Mouse (Mus musculus) intestine, embryonic 15.5 days (tissue): ENCODE measurements at regions not wholly inside any gene's neighbourhood (a gene's known extent, or its start where the extent isn't known, plus 50 kb on each side); places are given as distances from the start of the nearest gene placed in this dataset.

Experiments
- ATAC-seq: fragments of 200-750 bp; cut with Nextera tagmentation; 2 replicates; pipeline ENCODE4 v1.8.0; 2017; ENCODE audit warnings: moderate TSS enrichment, moderate library complexity
- H3K27ac ChIP-seq: fragments of 300-500 bp; sonication (generic); 2 replicates; pipeline ENCODE4 v1.5.1; 2015; ENCODE audit warnings: mild to moderate bottlenecking, inconsistent platforms
- H3K27me3 ChIP-seq: fragments of 300-500 bp; sonication (generic); replicated peaks from 2 replicates; pipeline ENCODE4 v1.6.1; 2015; ENCODE audit warnings: inconsistent platforms
- H3K36me3 ChIP-seq: fragments of 300-500 bp; sonication (generic); 2 replicates; pipeline ENCODE4 v1.6.1; 2015; ENCODE audit warnings: inconsistent platforms
- H3K4me1 ChIP-seq: fragments of 300-500 bp; sonication (generic); replicated peaks from 2 replicates; pipeline ENCODE4 v1.6.1; 2015; ENCODE audit warnings: inconsistent platforms
- H3K4me2 ChIP-seq: fragments of 300-500 bp; sonication (generic); replicated peaks from 2 replicates; pipeline ENCODE4 v1.6.1; 2015; ENCODE audit warnings: mild to moderate bottlenecking, inconsistent platforms
- H3K4me3 ChIP-seq: fragments of 300-500 bp; sonication (generic); replicated peaks from 2 replicates; pipeline ENCODE4 v1.5.1; 2015; ENCODE audit warnings: inconsistent platforms
- H3K9ac ChIP-seq: fragments of 300-500 bp; sonication (generic); 2 replicates; pipeline ENCODE4 v1.6.1; 2015; ENCODE audit warnings: inconsistent platforms
- H3K9me3 ChIP-seq: fragments of 300-500 bp; sonication (generic); 2 replicates; pipeline ENCODE4 v1.6.1; 2016; ENCODE audit warnings: inconsistent platforms
- WGBS: fragments of 180-500 bp; shearing (Covaris S2); methylation state at CpG from one replicate; pipeline ENCODE4 v1.1.7; 2015; 5-methylcytosine and 5-hydroxymethylcytosine counted together

GRCm38 (mm10) chr1:34642304-34642893, 62.9 kb downstream of the Amer3 start:
- no peaks in the 10 kb centered on the region for H3K4me1 ChIP-seq
- H3K9me3 ChIP-seq = no peaks in the 10 kb centered on the region
- H3K9ac ChIP-seq = no peak overlapping the region
- 0 out of 2 replicates have a peak, but pooled peaks have one; percentile 43 for ATAC-seq
- H3K27ac ChIP-seq = no peak overlapping the region
- H3K4me2 ChIP-seq = no peak overlapping the region
- 34% methylated on average over 13 of the region's 13 CpGs for WGBS
- H3K36me3 ChIP-seq = no peaks in the 10 kb centered on the region
- H3K4me3 ChIP-seq = no peak overlapping the region
- H3K27me3 ChIP-seq = 0 out of 2 replicates have a peak, but pooled peaks cover 3% of the 10 kb centered on the region

GRCm38 (mm10) chr1:34653963-34654644, 74.6 kb downstream of the Amer3 start:
- Histone ChIP-seq H3K36me3 (no peaks in the 10 kb centered on the region), H3K4me2 (no peak overlapping the region), H3K9me3 (no peaks in the 10 kb centered on the region), H3K27me3 (no peaks in the 10 kb centered on the region), H3K4me1 (no peaks in the 10 kb centered on the region), H3K9ac (no peak overlapping the region), H3K27ac (no peak overlapping the region), H3K4me3 (no peak overlapping the region)
- 86% methylated on average over 10 of the region's 10 CpGs for WGBS
- no peak for ATAC-seq

GRCm38 (mm10) chr1:34657481-34657880, 78.0 kb downstream of the Amer3 start:
- no peak overlapping the region for H3K27ac ChIP-seq
- no peaks in the 10 kb centered on the region for H3K36me3 ChIP-seq
- no peak overlapping the region for H3K9ac ChIP-seq
- H3K4me2 ChIP-seq = no peak overlapping the region
- no peak overlapping the region for H3K4me3 ChIP-seq
- no peaks in the 10 kb centered on the region for H3K9me3 ChIP-seq
- H3K4me1 ChIP-seq = no peaks in the 10 kb centered on the region
- ATAC-seq = no peak
- H3K27me3 ChIP-seq = no peaks in the 10 kb centered on the region

GRCm38 (mm10) chr1:34663875-34664547, 84.6 kb downstream of the Amer3 start:
- Histone ChIP-seq H3K36me3 (no peaks in the 10 kb centered on the region), H3K4me2 (no peak overlapping the region), H3K9ac (no peak overlapping the region), H3K27me3 (no peaks in the 10 kb centered on the region), H3K27ac (no peak overlapping the region), H3K4me1 (no peaks in the 10 kb centered on the region), H3K4me3 (no peak overlapping the region), H3K9me3 (no peaks in the 10 kb centered on the region)
- no peak for ATAC-seq
- 72% methylated on average over 4 of the region's 4 CpGs for WGBS

- no peaks in the 10 kb centered on the region for H3K9me3 ChIP-seq
- no peak overlapping the region for H3K27ac ChIP-seq
- no peak overlapping the region for H3K9ac ChIP-seq
- no peak overlapping the region for H3K4me3 ChIP-seq
- H3K4me2 ChIP-seq = no peak overlapping the region
- 82% methylated on average over 11 of the region's 11 CpGs for WGBS
- no peaks in the 10 kb centered on the region for H3K36me3 ChIP-seq
- ATAC-seq = no peak
- no peaks in the 10 kb centered on the region for H3K4me1 ChIP-seq
- no peaks in the 10 kb centered on the region for H3K27me3 ChIP-seq
Observed at GRCm38 (mm10) chr1:34664816-34665511, 85.5 kb downstream of the Amer3 start.

GRCm38 (mm10) chr1:34665512-34665854, 86.0 kb downstream of the Amer3 start:
- H3K4me1 ChIP-seq = no peaks in the 10 kb centered on the region
- no peak overlapping the region for H3K4me3 ChIP-seq
- no peaks in the 10 kb centered on the region for H3K36me3 ChIP-seq
- ATAC-seq = no peak
- H3K9ac ChIP-seq = no peak overlapping the region
- H3K9me3 ChIP-seq = no peaks in the 10 kb centered on the region
- no peak overlapping the region for H3K27ac ChIP-seq
- no peak overlapping the region for H3K4me2 ChIP-seq
- WGBS = 81% methylated on average over 5 of the region's 5 CpGs
- no peaks in the 10 kb centered on the region for H3K27me3 ChIP-seq

- no peak overlapping the region for H3K9ac ChIP-seq
- no peaks in the 10 kb centered on the region for H3K27me3 ChIP-seq
- H3K4me3 ChIP-seq = no peak overlapping the region
- H3K4me1 ChIP-seq = no peaks in the 10 kb centered on the region
- no peak for ATAC-seq
- no peak overlapping the region for H3K27ac ChIP-seq
- no peak overlapping the region for H3K4me2 ChIP-seq
- 82% methylated on average over 13 of the region's 13 CpGs for WGBS
- no peaks in the 10 kb centered on the region for H3K36me3 ChIP-seq
- H3K9me3 ChIP-seq = no peaks in the 10 kb centered on the region
Observed at GRCm38 (mm10) chr1:34666226-34666662, 86.8 kb downstream of the Amer3 start.

GRCm38 (mm10) chr1:34677105-34677741, 97.8 kb downstream of the Amer3 start:
- H3K4me1 ChIP-seq = peaks cover 12% of the 10 kb centered on the region
- H3K4me2 ChIP-seq = peak overlapping the region; percentile 96; the same call in 1 of the 2 replicates
- no peak overlapping the region for H3K4me3 ChIP-seq
- no peaks in the 10 kb centered on the region for H3K9me3 ChIP-seq
- peaks cover 31% of the 10 kb centered on the region for H3K27me3 ChIP-seq
- ATAC-seq = 0 out of 2 replicates have a peak, but pooled peaks have one; percentile 11
- H3K9ac ChIP-seq = no peak overlapping the region
- H3K36me3 ChIP-seq = no peaks in the 10 kb centered on the region
- no peak overlapping the region for H3K27ac ChIP-seq
- WGBS = 42% methylated on average over 12 of the region's 12 CpGs

GRCm38 (mm10) chr1:34677832-34678733, 98.6 kb downstream of the Amer3 start:
- Histone ChIP-seq H3K4me1 (peaks cover 12% of the 10 kb centered on the region), H3K9me3 (no peaks in the 10 kb centered on the region), H3K9ac (peak overlapping the region; percentile 39), H3K4me3 (peak overlapping the region; percentile 46), H3K27me3 (peaks cover 31% of the 10 kb centered on the region), H3K36me3 (no peaks in the 10 kb centered on the region), H3K4me2 (peak overlapping the region; percentile 96), H3K27ac (no peak overlapping the region)
- peak; percentile 84 for ATAC-seq
- WGBS = under 1% methylated on average over 56 of the region's 56 CpGs

GRCm38 (mm10) chr1:34678734-34679068, 99.2 kb downstream of the Amer3 start:
- 2% methylated on average over 9 of the region's 9 CpGs for whole genome bisulfite sequencing
- no peaks in the 10 kb centered on the region for H3K9me3 ChIP-seq
- peak overlapping the region; percentile 96 for H3K4me2 ChIP-seq
- peak; percentile 26; the same call in 1 of the 2 replicates for ATAC-seq
- H3K4me1 ChIP-seq = peaks cover 12% of the 10 kb centered on the region
- no peaks in the 10 kb centered on the region for H3K36me3 ChIP-seq
- H3K27ac ChIP-seq = no peak overlapping the region
- 0 out of 2 replicates have a peak overlapping the region, but pooled peaks have one; percentile 39 for H3K9ac ChIP-seq
- peak overlapping the region; percentile 46 for H3K4me3 ChIP-seq
- peaks cover 31% of the 10 kb centered on the region for H3K27me3 ChIP-seq

GRCm38 (mm10) chr1:34686539-34686938, 107.1 kb downstream of the Amer3 start:
- H3K36me3 ChIP-seq = no peaks in the 10 kb centered on the region
- no peaks in the 10 kb centered on the region for H3K9me3 ChIP-seq
- no peak for ATAC-seq
- no peak overlapping the region for H3K27ac ChIP-seq
- no peak overlapping the region for H3K4me3 ChIP-seq
- H3K9ac ChIP-seq = no peak overlapping the region
- WGBS = 16% methylated on average over 2 of the region's 2 CpGs
- no peaks in the 10 kb centered on the region for H3K4me1 ChIP-seq
- H3K4me2 ChIP-seq = no peak overlapping the region
- H3K27me3 ChIP-seq = no peaks in the 10 kb centered on the region; the same call in 1 of the 2 replicates
